Mouse (Mus musculus): ENCODE data around the gene Fyco1. TPM values are rescaled to one million over a fixed set of nuclear protein-coding genes. Genes with fewer than 3 reads are reported as not detected.

Fyco1 gene
- total RNA-seq (2021) = 10 to 100 TPM; 29.4 to 30.2 TPM
- long read RNA-seq, experiment 1, full-length matches to known transcripts = 3 of 5 reads
- long read RNA-seq, experiment 1, partial matches to known transcripts = 0 of 5 reads
- long read RNA-seq, experiment 1, other reads (novel, unspliced or antisense) = 2 of 5 reads
- long read RNA-seq, experiment 2, full-length matches to known transcripts = 7 of 12 reads
- long read RNA-seq, experiment 2, partial matches to known transcripts = 3 of 12 reads
- long read RNA-seq, experiment 2, other reads (novel, unspliced or antisense) = 2 of 12 reads

GRCm38 (mm10) chr9:123851713-123852448, at the start of gene Fyco1:
Gene Fyco1 (minus strand): TSS chr9:123851899.
- intact Hi-C loops (cut with DNase I) = no loop called here
- TF ChIP-seq CTCF (IDR thresholded peaks at IDR 0.05) = no peak
- Histone ChIP-seq H3K27ac (peak within 1 kb of the TSS; percentile 94), H3K4me3 (peak within 1 kb of the TSS; percentile 81)
- peak; percentile 93 to 95 for DNase-seq (ENCODE audit: extremely low spot score in 1 of 2, low spot score in 2 of 2)

DNA sequence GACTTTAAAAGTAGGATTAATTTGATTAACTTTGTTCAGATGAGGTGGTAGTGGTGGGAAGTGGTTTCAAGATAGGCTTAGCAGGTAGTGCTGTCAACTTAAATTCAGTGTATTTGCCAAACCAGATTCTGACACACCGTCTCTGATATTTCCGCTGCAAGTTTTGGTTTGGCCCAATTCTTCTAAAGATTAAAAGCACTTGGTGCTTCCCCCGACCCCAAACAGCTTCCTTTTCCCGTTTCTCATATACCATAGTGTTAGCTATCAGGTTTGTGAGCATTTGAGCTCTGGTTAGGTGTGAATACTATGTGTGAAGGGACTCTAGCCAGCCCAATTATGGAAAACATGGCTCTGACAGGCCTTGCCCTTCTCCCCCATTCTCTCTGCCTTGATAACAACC, 20.4 kb upstream of the Fyco1 start:
- intact Hi-C loops (cut with DNase I) = no loop called here
- no peak for TF ChIP-seq CTCF (IDR thresholded peaks at IDR 0.05)
- DNase-seq (ENCODE audit: extremely low spot score in 1 of 2, low spot score in 2 of 2) = no peak
- Histone ChIP-seq H3K4me3 (no peak overlapping the region), H3K27ac (no peak overlapping the region)

- no peak for TF ChIP-seq CTCF (IDR thresholded peaks at IDR 0.05)
- Histone ChIP-seq H3K4me3 (no peak overlapping the region), H3K27ac (no peak overlapping the region)
- no peak for DNase-seq (ENCODE audit: extremely low spot score in 1 of 2, low spot score in 2 of 2)
- intact Hi-C loops (cut with DNase I) = no loop called here
Observed at GRCm38 (mm10) chr9:123869167-123869784, 17.6 kb upstream of the Fyco1 start.

DNA sequence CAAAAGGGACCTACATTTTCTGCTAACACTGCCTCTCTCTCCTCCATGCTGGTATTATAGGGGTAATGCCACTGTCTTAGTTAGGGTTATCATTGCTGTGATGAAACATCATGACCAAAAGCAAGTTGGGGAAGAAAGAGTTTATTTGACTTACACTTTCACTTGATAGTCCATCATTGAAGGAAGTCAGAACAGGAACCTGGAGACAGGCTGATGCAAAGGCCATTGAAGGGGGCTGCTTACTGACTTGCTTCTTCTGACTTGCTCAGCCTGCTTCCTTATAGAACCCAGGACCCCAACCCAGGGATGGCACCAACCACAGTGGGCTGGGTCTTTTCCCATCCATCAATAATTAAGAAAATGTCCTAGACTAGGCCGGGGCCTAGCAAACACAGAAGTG, 11.9 kb upstream of the Fyco1 start:
- TF ChIP-seq CTCF (IDR thresholded peaks at IDR 0.05) = no peak
- no peak overlapping the region for H3K27ac ChIP-seq
- intact Hi-C loops (cut with DNase I) = no loop called here
- no peak overlapping the region for H3K4me3 ChIP-seq
- DNase-seq (ENCODE audit: extremely low spot score in 1 of 2, low spot score in 2 of 2) = no peak

DNA sequence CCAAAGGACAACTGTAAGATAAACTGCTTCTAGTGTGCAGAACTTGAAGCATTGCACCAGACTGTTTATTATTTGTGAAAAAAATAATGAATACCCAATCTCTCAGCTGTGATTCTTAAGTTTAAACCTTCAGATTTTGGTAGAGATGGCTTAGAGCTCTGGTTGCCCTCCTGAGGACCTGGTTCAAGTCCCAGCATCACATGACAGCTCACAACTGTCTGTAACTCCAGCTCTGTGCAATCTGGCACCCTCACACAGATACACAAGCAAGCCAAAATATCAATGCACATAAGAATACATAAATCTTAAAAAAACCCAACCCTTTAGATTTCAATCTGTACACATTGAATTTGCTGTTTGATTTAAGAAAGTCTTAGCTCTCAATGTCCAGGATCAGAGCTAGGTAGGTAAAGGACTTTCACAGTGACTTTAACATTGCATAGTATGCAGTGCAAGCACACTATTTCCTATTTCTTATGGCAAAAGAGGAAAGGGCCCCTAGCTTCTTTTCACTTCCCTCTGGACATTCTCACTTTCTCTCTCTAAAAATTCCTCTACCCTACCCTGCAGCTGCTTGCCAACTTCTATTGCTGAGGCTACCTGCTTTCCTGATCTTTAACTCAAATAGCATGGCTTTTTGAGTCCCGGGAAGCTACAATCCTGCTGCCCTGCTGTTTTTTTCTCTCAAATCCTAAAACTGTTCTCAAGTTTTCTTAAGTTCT, 11.4 kb upstream of the Fyco1 start:
- no peak overlapping the region for H3K4me3 ChIP-seq
- intact Hi-C loops (cut with DNase I) = no loop called here
- H3K27ac ChIP-seq = no peak overlapping the region
- DNase-seq (ENCODE audit: extremely low spot score in 1 of 2, low spot score in 2 of 2) = no peak
- TF ChIP-seq CTCF (IDR thresholded peaks at IDR 0.05) = no peak

GRCm38 (mm10) chr9:123861929-123862328, 10.2 kb upstream of the Fyco1 start, which contains the start of gene Xcr1:
Gene Xcr1 (minus strand): TSS chr9:123862029.
- Histone ChIP-seq H3K27ac (no peak within 1 kb of the TSS), H3K4me3 (no peak within 1 kb of the TSS)
- DNase-seq (ENCODE audit: extremely low spot score in 1 of 2, low spot score in 2 of 2) = no peak
- intact Hi-C loops (cut with DNase I) = no loop called here
- no peak for TF ChIP-seq CTCF (IDR thresholded peaks at IDR 0.05)

GRCm38 (mm10) chr9:123856836-123857235, 5.1 kb upstream of the Fyco1 start:
- intact Hi-C loops (cut with DNase I) = no loop called here
- no peak for DNase-seq (ENCODE audit: extremely low spot score in 1 of 2, low spot score in 2 of 2)
- TF ChIP-seq CTCF (IDR thresholded peaks at IDR 0.05) = no peak
- H3K4me3 ChIP-seq = no peak overlapping the region
- no peak overlapping the region for H3K27ac ChIP-seq

DNA sequence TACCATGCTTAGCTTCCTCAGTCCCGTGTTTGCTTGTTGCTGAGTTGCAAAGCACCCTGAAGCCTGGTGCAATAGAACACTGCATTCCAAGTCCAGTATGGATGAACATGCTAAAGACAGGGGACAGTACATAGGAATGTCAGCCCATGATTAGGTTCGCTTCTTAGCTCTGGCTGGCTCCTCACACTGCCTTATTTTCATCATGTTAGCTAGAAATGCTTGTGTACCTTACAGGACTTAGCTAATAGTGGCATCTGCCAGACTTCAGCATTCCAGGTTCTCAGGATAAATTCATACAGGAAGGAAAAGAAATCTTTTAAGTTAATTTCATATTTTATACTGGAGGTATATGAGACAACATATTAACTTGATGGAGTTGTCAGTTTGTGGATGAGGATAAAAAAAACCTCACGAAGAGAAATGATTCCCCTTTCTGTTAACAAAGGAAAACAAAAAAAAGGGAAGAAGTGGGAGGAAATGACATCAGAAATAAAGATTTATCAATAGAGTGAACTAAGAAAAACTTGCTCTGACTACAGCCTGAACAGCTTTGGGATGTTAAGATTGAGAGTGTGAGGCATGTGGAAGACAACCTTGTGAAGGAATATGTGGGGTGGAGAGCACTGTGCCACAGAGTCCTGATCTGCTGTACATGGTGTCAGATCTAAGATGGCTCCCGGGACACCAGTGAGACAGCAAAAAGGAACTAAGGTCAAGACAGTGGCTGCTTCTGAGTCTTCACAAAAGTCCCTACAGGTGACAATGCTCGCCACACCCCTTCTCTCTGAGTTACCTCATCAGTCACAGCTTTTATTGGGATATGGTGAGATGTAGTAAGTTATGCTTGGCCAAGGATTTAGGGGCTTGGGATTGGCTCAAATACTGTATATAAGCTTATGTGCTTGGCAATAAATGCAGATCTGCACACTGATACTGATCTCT, 1.0 kb upstream of the Fyco1 start:
- H3K4me3 ChIP-seq = peak overlapping the region; percentile 55
- DNase-seq (ENCODE audit: extremely low spot score in 1 of 2, low spot score in 2 of 2) = peak in 1 of 2 experiments; percentile 11
- intact Hi-C loops (cut with DNase I) = no loop called here
- peak overlapping the region; percentile 84 for H3K27ac ChIP-seq
- no peak for TF ChIP-seq CTCF (IDR thresholded peaks at IDR 0.05)

DNA sequence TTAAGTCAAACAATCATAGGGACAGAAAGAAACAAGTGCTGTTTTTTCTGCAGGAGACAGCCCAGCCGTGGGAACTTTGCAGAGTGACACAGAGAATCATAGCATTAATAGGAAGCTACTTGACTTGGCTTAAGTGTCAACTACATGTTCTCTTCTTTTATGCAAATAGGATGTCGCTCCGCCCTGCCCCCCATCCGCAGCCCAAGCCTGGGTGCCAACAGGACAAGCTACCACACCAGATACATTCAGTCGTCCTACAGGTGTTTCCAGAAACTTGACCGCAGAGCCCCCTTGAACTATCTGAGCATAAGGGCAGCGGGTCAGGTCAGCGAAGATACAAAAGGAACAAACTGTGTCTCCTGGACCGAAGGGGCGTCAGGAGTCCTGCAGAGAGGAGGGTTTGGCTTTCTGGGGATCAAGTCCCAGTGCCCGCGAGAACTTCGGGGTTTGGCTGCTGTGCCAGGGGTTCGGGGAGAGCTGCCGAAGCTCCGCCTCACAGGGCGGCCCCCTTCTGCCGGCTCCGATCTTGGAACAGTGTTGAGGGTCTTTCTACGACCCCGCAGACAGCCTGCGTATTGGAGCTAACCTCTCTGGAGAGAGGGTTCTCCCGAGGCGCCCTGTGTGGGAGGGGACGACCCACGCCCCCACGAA, 512 bp downstream of the Fyco1 start:
- Histone ChIP-seq H3K4me3 (peak overlapping the region; percentile 81), H3K27ac (peak overlapping the region; percentile 94)
- DNase-seq (ENCODE audit: extremely low spot score in 1 of 2, low spot score in 2 of 2) = peak in 1 of 2 experiments; percentile 35
- intact Hi-C loops (cut with DNase I) = no loop called here
- no peak for TF ChIP-seq CTCF (IDR thresholded peaks at IDR 0.05)

DNA sequence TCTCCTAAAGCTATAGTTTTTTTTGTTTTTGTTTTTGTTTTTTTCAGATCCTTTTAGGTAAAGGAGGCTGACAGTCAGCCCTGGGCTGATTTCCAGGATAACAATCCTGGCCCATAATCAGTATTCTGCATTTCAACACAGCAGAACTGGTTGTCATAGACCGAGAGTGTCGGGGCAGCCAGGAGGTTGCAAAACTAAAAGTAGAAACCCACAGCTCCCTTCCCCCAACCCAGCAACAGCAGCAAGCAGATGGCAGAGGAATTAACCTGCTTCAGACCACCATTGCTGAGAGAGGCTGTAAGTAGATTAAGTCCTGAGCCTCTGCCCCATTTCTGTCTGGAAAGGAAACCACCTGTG, 1.0 kb downstream of the Fyco1 start:
- Histone ChIP-seq H3K4me3 (peak overlapping the region; percentile 81), H3K27ac (peak overlapping the region; percentile 94)
- DNase-seq (ENCODE audit: extremely low spot score in 1 of 2, low spot score in 2 of 2) = no peak

More for the DNA sequence above, 1.0 kb downstream of the Fyco1 start:
- TF ChIP-seq CTCF (IDR thresholded peaks at IDR 0.05) = no peak
- intact Hi-C loops (cut with DNase I) = no loop called here
